Mouse (Mus musculus) ES-Bruce4 (cell line): ENCODE results near the gene H1foo. TPM values are rescaled to one million over a fixed set of nuclear protein-coding genes. Genes with fewer than 3 reads are reported as not detected.

Experiments
- H3K27ac ChIP-seq: 2 replicates; pipeline ENCODE4 v1.5.1; 2012; ENCODE audit warnings: low read length, inconsistent platforms; ENCODE audit not compliant: insufficient read depth
- H3K27me3 ChIP-seq: 2 replicates; pipeline ENCODE4 v1.6.1; 2012; ENCODE audit warnings: mild to moderate bottlenecking, low read length, inconsistent platforms; ENCODE audit not compliant: control insufficient read depth, poor library complexity, insufficient read depth, severe bottlenecking
- H3K36me3 ChIP-seq: 2 replicates; pipeline ENCODE4 v1.6.1; 2012; ENCODE audit warnings: inconsistent platforms, mild to moderate bottlenecking, low read length, moderate library complexity; ENCODE audit not compliant: control insufficient read depth, poor library complexity, insufficient read depth, severe bottlenecking
- H3K4me1 ChIP-seq: one replicate; pipeline ENCODE4 v1.8.1; 2011; ENCODE audit warnings: low read length; ENCODE audit not compliant: control insufficient read depth, insufficient read depth
- H3K4me3 ChIP-seq: 2 replicates; pipeline ENCODE4 v1.5.1; 2011; ENCODE audit warnings: low read depth, mild to moderate bottlenecking, low read length
- H3K9ac ChIP-seq: 2 replicates; pipeline ENCODE4 v1.6.1; 2012; ENCODE audit warnings: low read depth, mild to moderate bottlenecking, inconsistent platforms; ENCODE audit not compliant: poor library complexity, severe bottlenecking
- H3K9me3 ChIP-seq: replicated peaks from 2 replicates; pipeline ENCODE4 v1.6.1; 2012; ENCODE audit warnings: mild to moderate bottlenecking, low read length, inconsistent platforms; ENCODE audit not compliant: control insufficient read depth, poor library complexity, insufficient read depth, severe bottlenecking
- CTCF ChIP-seq: IDR thresholded peaks from one replicate; pipeline ENCODE4 v1.8.1; 2011; ENCODE audit warnings: low read depth, low read length
- EP300 ChIP-seq: IDR thresholded peaks from 2 replicates; pipeline ENCODE4 v1.6.1; 2011; ENCODE audit warnings: low read depth, low read length; ENCODE audit not compliant: insufficient read depth
- POLR2A ChIP-seq: IDR thresholded peaks from one replicate; pipeline ENCODE4 v1.8.1; 2011; ENCODE audit warnings: low read length; ENCODE audit not compliant: insufficient read depth
- polyA plus RNA-seq: library from polyadenylated mRNA; stranded (reverse); fragments of >200 nt; gene quantifications from 2 replicates; pipeline ENCODE4 v1.2.4, GENCODE M21; 2011; ENCODE audit warnings: low read depth; ENCODE audit not compliant: missing spikeins, insufficient read depth, insufficient read length

Gene H1foo
- polyA plus RNA-seq = not detected in 2 replicates

DNA sequence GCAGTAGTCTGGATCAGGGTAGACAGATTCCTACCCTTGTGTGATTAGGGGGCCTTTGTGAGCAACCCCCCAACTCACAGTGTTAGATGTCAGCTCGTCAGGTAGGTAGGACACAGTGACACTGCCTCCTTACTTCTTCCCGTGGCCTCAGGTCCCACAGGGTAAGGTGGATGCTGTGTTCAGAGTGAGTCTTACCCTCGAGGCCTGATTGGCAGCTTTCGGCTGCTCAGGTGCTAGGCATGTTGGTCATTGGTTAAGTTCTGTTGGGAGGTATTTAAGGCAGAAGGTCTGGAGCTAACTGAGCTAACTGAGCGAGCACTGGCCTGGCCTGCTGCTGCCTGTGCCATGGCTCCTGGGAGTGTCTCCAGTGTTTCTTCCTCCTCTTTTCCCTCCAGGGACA is at the start of gene H1foo:
H1foo (plus strand) TSS at position 301 of the 400 bp plus-strand sequence.
- Histone ChIP-seq H3K4me1 (no peaks in the 10 kb centered on the region), H3K4me3 (no peak within 1 kb of the TSS), H3K9ac (no peak within 1 kb of the TSS), H3K27me3 (no peaks in the 10 kb centered on the region), H3K36me3 (no peaks in the 10 kb centered on the region), H3K9me3 (no peaks in the 10 kb centered on the region), H3K27ac (no peak within 1 kb of the TSS)
- TF ChIP-seq EP300 (no peak), POLR2A (no peak), CTCF (no peak)

DNA sequence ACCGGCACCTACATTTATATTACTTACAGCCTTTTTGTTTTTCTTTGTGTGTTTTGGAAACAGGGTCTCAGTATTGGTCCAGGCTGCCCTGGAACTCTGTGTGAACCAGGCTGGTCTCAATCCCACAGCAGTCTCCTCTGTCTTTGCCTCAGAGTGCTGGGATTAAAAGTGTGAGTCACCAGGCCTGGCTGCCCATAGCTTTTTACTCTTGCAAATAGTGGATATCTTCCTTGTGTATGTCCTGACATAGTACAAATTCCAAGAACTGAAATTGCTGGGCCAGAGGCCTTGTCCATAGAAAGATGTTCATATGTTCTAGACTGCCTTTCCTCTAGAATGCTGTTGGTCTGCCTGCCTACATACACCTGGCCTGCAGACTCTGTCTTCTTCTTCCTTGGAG is 48.4 kb upstream of the H1foo start:
- Histone ChIP-seq H3K27me3 (no peaks in the 10 kb centered on the region), H3K4me3 (no peak overlapping the region), H3K9ac (no peak overlapping the region), H3K27ac (no peak overlapping the region), H3K9me3 (no peaks in the 10 kb centered on the region), H3K36me3 (no peaks in the 10 kb centered on the region), H3K4me1 (no peaks in the 10 kb centered on the region)
- TF ChIP-seq POLR2A (no peak), CTCF (no peak), EP300 (no peak)

- no peaks in the 10 kb centered on the region for H3K36me3 ChIP-seq
- TF ChIP-seq CTCF (no peak), POLR2A (no peak), EP300 (no peak)
- no peaks in the 10 kb centered on the region for H3K4me1 ChIP-seq
- no peak overlapping the region for H3K27ac ChIP-seq
- H3K4me3 ChIP-seq = no peak overlapping the region
- H3K9me3 ChIP-seq = no peaks in the 10 kb centered on the region
- no peak overlapping the region for H3K9ac ChIP-seq
- no peaks in the 10 kb centered on the region for H3K27me3 ChIP-seq
These were observed 47.6 kb upstream of the H1foo start for GRCm38 (mm10) chr6:115897117-115897516.

- Histone ChIP-seq H3K9me3 (no peaks in the 10 kb centered on the region), H3K4me1 (no peaks in the 10 kb centered on the region), H3K4me3 (no peak overlapping the region), H3K36me3 (no peaks in the 10 kb centered on the region), H3K27ac (no peak overlapping the region), H3K9ac (no peak overlapping the region), H3K27me3 (no peaks in the 10 kb centered on the region)
- no peak for TF ChIP-seq EP300
These were observed 46.7 kb upstream of the H1foo start for GRCm38 (mm10) chr6:115897926-115898520.

- Histone ChIP-seq H3K9ac (no peak overlapping the region), H3K27me3 (no peaks in the 10 kb centered on the region), H3K4me1 (no peaks in the 10 kb centered on the region), H3K27ac (no peak overlapping the region), H3K9me3 (no peaks in the 10 kb centered on the region), H3K36me3 (no peaks in the 10 kb centered on the region), H3K4me3 (no peak overlapping the region)
- no peak for TF ChIP-seq POLR2A
- TF ChIP-seq EP300 = no peak
- peak; percentile 85 for TF ChIP-seq CTCF
These were observed 43.7 kb upstream of the H1foo start for GRCm38 (mm10) chr6:115901062-115901461.

GRCm38 (mm10) chr6:115901489-115901931 is 43.2 kb upstream of the H1foo start:
- no peak overlapping the region for H3K27ac ChIP-seq
- TF ChIP-seq CTCF (no peak), EP300 (no peak), POLR2A (no peak)
- H3K36me3 ChIP-seq = no peaks in the 10 kb centered on the region
- H3K27me3 ChIP-seq = no peaks in the 10 kb centered on the region
- H3K4me3 ChIP-seq = no peak overlapping the region
- no peaks in the 10 kb centered on the region for H3K4me1 ChIP-seq
- H3K9me3 ChIP-seq = no peaks in the 10 kb centered on the region
- H3K9ac ChIP-seq = no peak overlapping the region
